Mouse (Mus musculus): ENCODE measurements around the gene Csnk1g2. TPM values are rescaled to one million over a fixed set of nuclear protein-coding genes. Genes with fewer than 3 reads are reported as not detected.

Gene Csnk1g2
- total and polyA plus RNA-seq, 2 experiments from 2014 or later, result 94.1 to 127 TPM

- H3K9me3 ChIP-seq (ENCODE audit: low read length), result no peaks in the 10 kb centered on the region
- H3K4me3 ChIP-seq (ENCODE audit: low read depth, low read length), result peak overlapping the region; percentile 45
- no peak for ATAC-seq
- H3K27ac ChIP-seq (ENCODE audit: low read depth, low read length), result peak overlapping the region; percentile 98
- DNase-seq, result no peak
- H3K36me3 ChIP-seq (ENCODE audit: insufficient read depth), result no peaks in the 10 kb centered on the region; the same call in 1 of the 2 replicates
- peak overlapping the region; percentile 71 for H3K4me2 ChIP-seq (ENCODE audit: low read depth)
- peak overlapping the region; percentile 73 for H3K9ac ChIP-seq
- no peak for TF ChIP-seq CTCF (IDR thresholded peaks at IDR 0.05; ENCODE audit: low read depth)
- H3K27me3 ChIP-seq (ENCODE audit: insufficient read depth, low read length), result no peaks in the 10 kb centered on the region
- peaks cover 35% of the 10 kb centered on the region for H3K4me1 ChIP-seq (ENCODE audit: insufficient read depth)
- WGBS, result 27% methylated on average over 9 of the region's 9 CpGs
Measured at GRCm38 (mm10) chr10:80677128-80677875, 54.7 kb downstream of the Csnk1g2 start.

DNA sequence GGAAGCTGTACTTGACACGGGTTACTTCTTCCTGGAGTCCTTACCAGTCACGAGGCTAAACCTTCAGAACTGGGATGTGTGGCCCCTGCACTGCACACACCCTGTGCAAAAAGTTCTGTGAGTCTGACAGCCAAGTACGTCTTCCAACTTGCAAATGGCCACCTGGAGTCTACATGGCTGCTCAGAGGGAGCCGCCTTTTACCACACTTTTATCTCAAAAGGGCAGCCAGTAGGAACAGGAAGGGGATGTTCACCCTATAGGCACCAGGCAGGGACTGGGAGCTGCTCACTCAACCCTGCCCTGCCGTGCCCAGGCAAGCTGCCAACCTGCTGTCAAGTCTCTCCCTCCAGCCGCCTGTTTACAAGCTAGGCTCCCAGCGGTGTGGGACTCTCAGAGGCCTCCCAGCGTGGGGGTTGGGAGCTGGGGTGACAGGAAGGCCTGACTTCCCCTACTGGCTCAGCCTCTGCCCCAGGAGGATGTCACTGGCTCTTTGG, 55.4 kb downstream of the Csnk1g2 start, which contains the start of gene Mknk2:
Mknk2 (minus strand) TSS at position 171 of the 495 bp plus-strand sequence.
- peak within 1 kb of the TSS; percentile 71 for H3K4me2 ChIP-seq (ENCODE audit: low read depth)
- H3K27ac ChIP-seq (ENCODE audit: low read depth, low read length), result peak within 1 kb of the TSS; percentile 98
- peaks cover 3% of the 10 kb centered on the region for H3K36me3 ChIP-seq (ENCODE audit: insufficient read depth)
- peak; percentile 81 for DNase-seq
- no peaks in the 10 kb centered on the region for H3K9me3 ChIP-seq (ENCODE audit: low read length)
- no peaks in the 10 kb centered on the region for H3K27me3 ChIP-seq (ENCODE audit: insufficient read depth, low read length)
- peak within 1 kb of the TSS; percentile 73 for H3K9ac ChIP-seq
- H3K4me1 ChIP-seq (ENCODE audit: insufficient read depth), result peaks cover 35% of the 10 kb centered on the region
- peak within 1 kb of the TSS; percentile 45 for H3K4me3 ChIP-seq (ENCODE audit: low read depth, low read length)
- 12% methylated on average over 8 of the region's 8 CpGs for WGBS
- peak; percentile 4; the same call in 1 of the 2 replicates for ATAC-seq
- 0 out of 2 replicates have a peak, but pooled peaks have one; percentile 12 for TF ChIP-seq CTCF (IDR thresholded peaks at IDR 0.05; ENCODE audit: low read depth)

GRCm38 (mm10) chr10:80678601-80679377, 56.2 kb downstream of the Csnk1g2 start:
- no peaks in the 10 kb centered on the region for H3K27me3 ChIP-seq (ENCODE audit: insufficient read depth, low read length)
- no peak for TF ChIP-seq CTCF (IDR thresholded peaks at IDR 0.05; ENCODE audit: low read depth)
- H3K36me3 ChIP-seq (ENCODE audit: insufficient read depth), result peaks cover 11% of the 10 kb centered on the region
- 40% methylated on average over 9 of the region's 10 CpGs for WGBS
- no peak overlapping the region for H3K4me2 ChIP-seq (ENCODE audit: low read depth)
- peaks cover 32% of the 10 kb centered on the region for H3K4me1 ChIP-seq (ENCODE audit: insufficient read depth)
- H3K9ac ChIP-seq, result no peak overlapping the region
- DNase-seq (no peak), ATAC-seq (no peak)
- H3K27ac ChIP-seq (ENCODE audit: low read depth, low read length), result peak overlapping the region; percentile 98
- H3K9me3 ChIP-seq (ENCODE audit: low read length), result no peaks in the 10 kb centered on the region
- H3K4me3 ChIP-seq (ENCODE audit: low read depth, low read length), result no peak overlapping the region

DNA sequence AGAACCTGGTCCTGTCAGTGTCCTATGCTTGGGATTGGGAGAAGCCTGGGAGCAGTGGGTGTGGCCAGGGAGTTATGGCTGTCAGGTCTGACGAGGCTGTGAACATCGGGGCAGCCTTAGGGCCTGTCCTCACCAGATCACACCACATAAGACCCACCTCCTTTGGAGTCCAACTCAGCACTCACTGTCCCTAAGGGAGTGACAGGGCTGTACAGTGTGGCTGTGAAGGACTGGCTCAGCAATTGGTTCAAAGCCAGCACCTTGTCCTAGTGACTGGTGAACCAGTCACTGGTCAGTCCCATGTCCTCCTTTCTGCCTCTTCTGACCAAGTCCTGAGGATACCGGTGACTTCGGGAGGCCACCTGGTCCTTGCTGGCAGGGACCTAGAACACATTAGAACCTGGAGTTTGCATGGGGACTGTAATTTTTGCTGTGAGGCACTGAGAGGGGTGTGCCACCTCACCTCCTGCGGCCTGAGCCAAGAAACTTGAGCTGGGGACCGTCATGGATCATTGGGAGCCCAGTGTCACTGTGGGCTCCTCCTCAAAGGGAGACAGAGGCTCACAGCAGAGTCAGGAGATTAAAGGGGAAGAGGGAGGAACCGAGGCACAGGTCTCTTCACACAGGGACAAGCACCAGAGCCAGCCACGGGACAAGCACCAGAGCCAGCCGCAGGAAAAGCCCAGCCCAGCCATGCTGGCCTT, 57.1 kb downstream of the Csnk1g2 start:
- H3K4me2 ChIP-seq (ENCODE audit: low read depth), result no peak overlapping the region
- TF ChIP-seq CTCF (IDR thresholded peaks at IDR 0.05; ENCODE audit: low read depth), result no peak
- H3K9ac ChIP-seq, result no peak overlapping the region
- peak overlapping the region; percentile 98; the same call in 1 of the 2 replicates for H3K27ac ChIP-seq (ENCODE audit: low read depth, low read length)
- ATAC-seq (no peak), DNase-seq (no peak)
- H3K27me3 ChIP-seq (ENCODE audit: insufficient read depth, low read length), result no peaks in the 10 kb centered on the region
- H3K36me3 ChIP-seq (ENCODE audit: insufficient read depth), result peaks cover 17% of the 10 kb centered on the region
- H3K4me1 ChIP-seq (ENCODE audit: insufficient read depth), result peaks cover 23% of the 10 kb centered on the region
- WGBS, result 63% methylated on average over 9 of the region's 9 CpGs
- no peak overlapping the region for H3K4me3 ChIP-seq (ENCODE audit: low read depth, low read length)
- H3K9me3 ChIP-seq (ENCODE audit: low read length), result no peaks in the 10 kb centered on the region

GRCm38 (mm10) chr10:80680260-80680696, 57.6 kb downstream of the Csnk1g2 start:
- Histone ChIP-seq H3K36me3 (ENCODE audit: insufficient read depth) (peaks cover 22% of the 10 kb centered on the region), H3K4me1 (ENCODE audit: insufficient read depth) (peaks cover 21% of the 10 kb centered on the region), H3K27ac (ENCODE audit: low read depth, low read length) (no peak overlapping the region), H3K9me3 (ENCODE audit: low read length) (no peaks in the 10 kb centered on the region), H3K27me3 (ENCODE audit: insufficient read depth, low read length) (no peaks in the 10 kb centered on the region), H3K4me2 (ENCODE audit: low read depth) (no peak overlapping the region), H3K9ac (no peak overlapping the region), H3K4me3 (ENCODE audit: low read depth, low read length) (no peak overlapping the region)
- WGBS, result 89% methylated on average over 2 of the region's 2 CpGs
- TF ChIP-seq CTCF (IDR thresholded peaks at IDR 0.05; ENCODE audit: low read depth), result no peak
- DNase-seq (no peak), ATAC-seq (no peak)

GRCm38 (mm10) chr10:80682003-80682402, 59.4 kb downstream of the Csnk1g2 start:
- Histone ChIP-seq H3K36me3 (ENCODE audit: insufficient read depth) (peaks cover 40% of the 10 kb centered on the region), H3K27me3 (ENCODE audit: insufficient read depth, low read length) (no peaks in the 10 kb centered on the region), H3K9me3 (ENCODE audit: low read length) (no peaks in the 10 kb centered on the region), H3K4me1 (ENCODE audit: insufficient read depth) (peaks cover 20% of the 10 kb centered on the region), H3K4me2 (ENCODE audit: low read depth) (no peak overlapping the region), H3K27ac (ENCODE audit: low read depth, low read length) (no peak overlapping the region), H3K4me3 (ENCODE audit: low read depth, low read length) (no peak overlapping the region), H3K9ac (no peak overlapping the region)
- no peak for TF ChIP-seq CTCF (IDR thresholded peaks at IDR 0.05; ENCODE audit: low read depth)
- DNase-seq (no peak), ATAC-seq (no peak)
- WGBS, result 95% methylated on average over 6 of the region's 6 CpGs
